Mouse (Mus musculus): ENCODE measurements at regions not wholly inside any gene's neighbourhood (a gene's known extent, or its start where the extent isn't known, plus 50 kb on each side); places are given as distances from the start of the nearest gene placed in this dataset.

GRCm38 (mm10) chr6:148719062-148719461, 112.2 kb downstream of the Ipo8 start:
- DNase-seq (ENCODE audit: low read depth, low spot score), result no peak

GRCm38 (mm10) chr6:148710406-148710805, 120.9 kb downstream of the Ipo8 start:
- DNase-seq (ENCODE audit: low read depth, low spot score), result no peak

DNA sequence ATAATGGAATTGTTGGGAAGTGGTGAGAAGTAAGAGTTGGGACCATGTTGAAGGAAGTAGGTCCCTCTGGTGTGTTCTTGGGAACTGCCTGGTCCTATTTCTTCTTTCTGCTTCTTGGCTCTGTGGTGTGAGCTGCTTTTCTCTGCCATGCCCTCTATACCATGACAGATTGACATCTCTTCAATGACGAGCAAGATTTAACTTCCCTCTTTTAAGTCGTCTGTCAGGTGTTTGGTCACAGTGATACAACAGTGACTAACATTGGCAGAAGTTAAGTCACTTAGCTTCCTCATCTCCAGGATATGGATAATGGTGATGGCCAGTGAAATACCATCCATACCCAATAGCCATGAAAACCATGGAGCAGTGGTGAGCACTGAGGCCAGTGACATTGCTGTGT, 122.9 kb downstream of the Ipo8 start:
- no peak for DNase-seq (ENCODE audit: low read depth, low spot score)

DNA sequence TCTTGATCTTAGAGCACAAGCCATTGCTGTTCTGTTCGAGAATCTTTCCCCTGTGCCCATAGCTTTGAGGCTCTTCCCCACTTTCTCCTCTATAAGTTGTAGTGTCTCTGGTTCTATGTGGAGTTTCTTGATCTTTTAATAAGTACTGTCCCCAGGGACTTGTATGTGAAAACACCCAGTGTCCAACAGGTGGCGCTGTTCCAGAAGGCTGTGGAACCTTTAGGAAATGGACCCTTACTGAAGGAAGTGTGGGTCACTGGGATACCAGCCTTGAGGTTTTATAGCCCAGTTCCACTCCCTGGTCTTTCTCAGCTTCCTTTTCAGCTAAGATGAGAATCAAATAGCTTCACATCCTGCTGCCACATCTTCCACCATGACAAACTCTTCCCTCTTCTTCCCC, 125.6 kb downstream of the Ipo8 start:
- peak; percentile 31 for DNase-seq (ENCODE audit: low read depth, low spot score)

DNA sequence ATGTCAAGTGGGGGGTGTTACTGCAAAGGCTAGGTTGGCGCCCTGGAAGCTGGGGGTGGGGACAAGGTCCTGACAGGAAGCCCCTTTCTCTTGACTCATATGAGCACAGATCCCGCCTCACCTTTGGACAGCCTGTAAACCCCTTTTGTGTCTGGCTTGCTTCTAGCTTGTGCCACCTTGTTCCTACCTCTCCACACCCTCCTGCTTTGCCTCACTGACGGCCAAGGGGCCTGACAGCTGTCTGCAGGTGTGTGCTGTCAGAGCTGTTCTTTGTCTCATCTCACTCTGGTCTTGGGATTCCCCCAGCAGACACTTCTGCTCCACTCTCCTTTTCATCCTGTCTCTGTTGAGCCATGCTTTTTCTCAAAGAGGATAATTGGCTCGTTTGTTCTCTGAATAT, 137.9 kb downstream of the Ipo8 start:
- no peak for DNase-seq (ENCODE audit: low read depth, low spot score)

DNA sequence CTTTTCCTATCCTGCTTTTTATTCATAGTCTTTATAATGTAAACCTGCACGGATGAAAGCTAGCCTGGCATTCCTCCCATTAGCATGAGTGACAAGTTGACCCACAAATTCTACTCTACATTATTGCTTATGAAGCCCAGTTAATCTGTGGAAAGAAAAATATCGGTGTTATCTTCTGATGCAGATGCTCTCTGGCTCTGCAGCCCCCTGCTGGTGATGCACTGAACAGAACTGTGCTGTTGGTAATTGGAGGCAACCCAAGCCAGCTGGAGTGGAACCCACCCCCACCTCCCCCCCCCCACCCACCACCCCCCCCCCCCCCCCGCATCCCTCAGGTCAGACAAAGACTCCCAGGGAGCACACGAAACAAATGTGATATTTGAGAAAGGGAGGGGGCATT, 143.5 kb downstream of the Ipo8 start:
- DNase-seq (ENCODE audit: low read depth, low spot score), result peak; percentile 16

GRCm38 (mm10) chr6:148660152-148660551, 171.1 kb downstream of the Ipo8 start:
- DNase-seq (ENCODE audit: low read depth, low spot score), result no peak

GRCm38 (mm10) chr6:148653216-148653615, 178.1 kb downstream of the Ipo8 start:
- no peak for DNase-seq (ENCODE audit: low read depth, low spot score)

- no peak for DNase-seq (ENCODE audit: low read depth, low spot score)
Measured at GRCm38 (mm10) chr6:148652434-148652833, 178.8 kb downstream of the Ipo8 start.

DNA sequence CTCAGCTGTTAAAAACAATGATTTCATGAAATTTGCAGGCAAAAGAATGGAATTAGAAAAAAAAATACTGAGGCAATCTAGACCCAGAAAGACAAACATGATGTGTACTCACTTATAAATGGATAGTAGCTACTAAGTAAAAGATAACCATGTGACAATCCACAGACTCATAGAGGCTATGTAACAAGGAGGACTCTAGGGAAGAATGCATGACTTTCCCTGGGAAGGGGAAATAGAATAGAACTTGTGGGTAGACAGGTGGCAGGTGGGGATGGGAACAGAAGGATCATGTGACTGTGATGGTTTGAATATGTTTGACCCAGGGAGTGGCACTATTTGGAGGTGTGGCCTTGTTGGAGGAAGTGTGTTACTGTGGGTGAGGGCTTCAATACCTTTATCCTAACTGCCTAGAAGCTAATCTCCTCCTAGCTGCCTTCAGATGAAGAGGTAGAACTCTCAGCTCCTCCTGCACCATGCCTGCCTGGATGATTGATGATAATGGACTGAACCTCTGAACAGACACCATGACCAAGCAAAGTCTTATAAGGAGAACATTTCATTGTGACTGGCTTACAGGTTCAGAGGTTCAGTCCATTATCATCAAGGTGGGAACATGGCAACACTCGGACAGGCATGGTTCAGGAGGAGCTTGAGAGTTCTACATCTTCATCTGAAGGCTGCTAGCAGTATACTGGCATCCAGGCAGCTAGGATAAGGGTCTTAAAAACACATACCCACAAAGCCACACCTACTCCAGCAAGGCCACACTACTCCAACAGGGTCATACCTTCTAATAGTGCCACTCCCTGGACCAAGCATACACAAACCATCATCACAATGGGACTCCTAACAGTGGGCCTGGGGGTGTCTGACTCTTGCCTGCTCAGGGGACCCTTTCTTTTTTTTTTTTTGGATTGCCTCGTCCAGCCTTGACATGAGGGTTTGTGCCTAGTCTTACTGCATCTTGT, 183.6 kb downstream of the Ipo8 start:
- peak; percentile 35 for DNase-seq (ENCODE audit: low read depth, low spot score)

- DNase-seq (ENCODE audit: low read depth, low spot score), result no peak
Measured at GRCm38 (mm10) chr6:148640595-148640994, 190.7 kb downstream of the Ipo8 start.

DNA sequence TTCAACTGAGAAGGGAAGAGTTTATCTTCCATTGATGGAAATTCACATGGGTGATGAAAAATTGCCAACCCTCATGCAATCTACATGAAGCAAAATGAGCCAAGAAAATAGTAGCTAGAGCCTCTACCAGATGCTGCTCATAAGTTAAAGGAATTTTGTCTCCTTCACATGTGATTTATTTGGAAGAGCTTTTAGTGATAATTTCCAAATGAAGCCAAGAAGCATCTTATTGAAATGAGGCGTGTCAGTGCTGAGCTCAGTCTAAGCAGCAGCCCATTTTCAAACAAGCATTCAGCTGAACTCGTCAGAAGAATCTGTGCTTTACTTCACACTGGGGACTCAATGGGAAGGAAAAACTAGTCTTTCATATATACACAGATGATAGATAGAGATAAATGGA, 190.0 kb upstream of the Tmtc1 start:
- no peak for DNase-seq (ENCODE audit: low read depth, low spot score)

DNA sequence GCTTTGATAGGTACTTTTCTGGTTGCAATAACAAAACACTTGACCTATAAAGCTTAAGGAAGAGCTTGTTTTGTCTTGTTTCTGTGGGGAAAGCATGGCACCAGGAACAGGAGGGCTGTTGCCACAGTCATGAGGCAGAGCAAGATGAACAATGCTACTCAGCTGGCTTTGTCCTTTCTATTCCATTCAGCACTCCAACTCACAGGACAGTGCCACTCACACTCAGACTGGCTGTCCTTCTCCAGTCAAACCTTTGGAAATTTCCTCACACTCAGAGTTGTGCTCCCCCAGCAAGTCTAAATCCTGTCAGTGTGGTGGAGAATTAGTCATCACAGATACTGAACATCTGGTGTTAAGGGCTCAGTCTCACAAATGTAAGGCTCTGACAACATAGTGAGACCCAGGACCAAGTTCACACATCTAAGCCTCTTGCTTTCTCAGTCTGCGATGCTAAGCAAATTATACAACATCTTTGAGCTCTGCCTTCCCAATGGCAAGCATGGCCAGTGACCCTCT, 183.0 kb upstream of the Tmtc1 start:
- DNase-seq (ENCODE audit: low read depth, low spot score), result no peak

- DNase-seq (ENCODE audit: low read depth, low spot score), result no peak
Measured at GRCm38 (mm10) chr6:148623119-148623770, 179.1 kb upstream of the Tmtc1 start.

GRCm38 (mm10) chr6:148620034-148620433, 175.8 kb upstream of the Tmtc1 start:
- DNase-seq (ENCODE audit: low read depth, low spot score), result peak; percentile 53

- DNase-seq (ENCODE audit: low read depth, low spot score), result peak; percentile 28
Measured at GRCm38 (mm10) chr6:148615931-148616330, 171.7 kb upstream of the Tmtc1 start.

- DNase-seq (ENCODE audit: low read depth, low spot score), result no peak
Measured at GRCm38 (mm10) chr6:148615442-148615841, 171.3 kb upstream of the Tmtc1 start.

- DNase-seq (ENCODE audit: low read depth, low spot score), result no peak
Measured at GRCm38 (mm10) chr6:148608881-148609280, 164.7 kb upstream of the Tmtc1 start.

DNA sequence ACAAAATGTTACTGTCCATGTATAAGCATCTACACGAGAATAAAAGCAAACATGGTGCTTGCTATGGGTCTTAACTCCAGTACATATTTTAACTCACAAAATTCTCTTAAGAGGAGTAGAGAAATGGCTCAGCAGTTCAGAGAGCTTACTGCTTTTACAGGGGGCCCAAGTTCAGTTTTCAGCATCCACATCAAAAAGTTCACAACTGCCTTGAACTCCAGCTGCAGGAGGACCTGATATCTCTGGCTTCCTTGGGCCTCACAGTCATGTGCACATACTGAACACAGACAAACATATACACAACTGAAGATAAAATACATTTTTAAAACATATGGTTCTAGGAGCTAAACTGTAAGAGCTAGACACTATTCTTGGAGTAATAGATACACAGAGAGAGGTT, 161.0 kb upstream of the Tmtc1 start:
- no peak for DNase-seq (ENCODE audit: low read depth, low spot score)

DNA sequence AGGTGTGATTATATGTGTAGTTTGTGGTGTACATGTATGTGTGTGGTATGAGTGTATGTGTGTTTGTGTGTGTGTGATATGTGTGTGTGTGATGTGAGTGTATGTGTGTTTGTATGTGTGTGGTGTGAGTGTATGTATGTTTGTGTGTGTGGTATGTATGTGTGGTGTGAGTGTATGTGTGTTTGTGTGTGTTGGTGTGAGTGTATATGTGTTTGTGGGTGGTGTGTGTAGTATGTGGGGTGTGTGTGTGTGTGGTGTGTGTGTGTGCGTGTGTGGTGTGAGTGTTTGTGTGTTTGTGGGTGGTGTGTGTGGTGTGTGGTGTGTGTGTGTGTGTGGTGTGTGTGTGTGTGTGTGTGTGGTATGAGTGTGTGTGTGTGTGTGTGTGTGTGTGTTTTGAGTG, 160.6 kb upstream of the Tmtc1 start:
- no peak for DNase-seq (ENCODE audit: low read depth, low spot score)

DNA sequence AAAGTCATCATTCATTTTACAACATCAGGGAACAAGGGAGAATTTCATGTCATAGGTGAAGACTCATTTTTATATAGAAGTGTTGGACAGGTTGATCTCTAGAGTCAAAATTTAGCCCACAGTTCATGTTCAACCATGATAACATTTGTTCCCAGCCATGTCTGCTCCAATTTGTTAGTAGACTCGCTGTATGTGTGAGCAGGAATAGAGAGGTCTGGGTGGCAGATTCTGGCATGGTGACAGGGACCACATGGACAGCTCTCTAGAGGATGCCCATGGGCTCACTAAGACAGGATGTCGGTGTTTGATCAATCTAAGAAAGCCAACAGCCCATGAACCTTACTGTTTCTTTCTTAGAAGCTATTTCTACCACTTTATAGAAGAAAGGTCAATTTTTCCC, 159.7 kb upstream of the Tmtc1 start:
- DNase-seq (ENCODE audit: low read depth, low spot score), result no peak

GRCm38 (mm10) chr6:148603460-148603859, 159.3 kb upstream of the Tmtc1 start:
- DNase-seq (ENCODE audit: low read depth, low spot score), result peak; percentile 69

- peak; percentile 36 for DNase-seq (ENCODE audit: low read depth, low spot score)
Measured at GRCm38 (mm10) chr6:148602894-148603293, 158.7 kb upstream of the Tmtc1 start.

Data from c-Kit-negative CD71-positive TER-119-positive erythroid progenitor cells, embryonic 14.5 days (primary cell).